In the genomic region with DNA sequence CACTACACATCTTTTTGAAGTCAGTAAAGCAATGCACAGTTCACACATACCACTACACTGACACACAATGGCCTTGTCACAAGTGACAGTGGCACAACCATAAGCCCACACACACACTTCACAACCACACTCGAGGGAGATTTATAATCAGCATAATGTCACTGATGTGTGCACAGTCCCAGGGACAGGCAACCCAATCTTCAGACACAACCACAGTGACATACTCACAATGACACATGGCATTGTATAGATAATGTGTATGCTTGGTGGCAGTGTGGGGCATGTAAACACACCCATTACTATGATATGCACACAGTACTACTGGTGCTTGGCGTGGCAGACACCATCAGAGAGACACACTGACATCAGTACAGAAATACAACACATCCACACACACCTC, we compare ENCODE assay signal across 1 mouse cellular context.
TF ChIP-seq lines count a peak whose summit lies in the region.

No protein-coding gene starts in this region.

TF ChIP-seq in CH12.LX, 34 proteins besides CTCF, POLR2A, EP300 and RAD21:
- TF ChIP-seq JUN (IDR thresholded peaks at IDR 0.05; ENCODE audit: insufficient read depth, low read depth, low read length) (no peak), USF2 (conservative IDR thresholded peaks at IDR 0.05; ENCODE audit: low read depth, low read length) (no peak), ZKSCAN1 (IDR thresholded peaks at IDR 0.05; ENCODE audit: borderline replicate concordance, low read depth, low read length) (no peak), TBP (conservative IDR thresholded peaks at IDR 0.05; ENCODE audit: low read depth, low read length) (no peak)
